Mouse (Mus musculus): ENCODE measurements around the gene Hist1h1c.
A peak's percentile ranks its signal among the peaks of the same experiment; 100 is the strongest.

Gene Hist1h1c

DNA sequence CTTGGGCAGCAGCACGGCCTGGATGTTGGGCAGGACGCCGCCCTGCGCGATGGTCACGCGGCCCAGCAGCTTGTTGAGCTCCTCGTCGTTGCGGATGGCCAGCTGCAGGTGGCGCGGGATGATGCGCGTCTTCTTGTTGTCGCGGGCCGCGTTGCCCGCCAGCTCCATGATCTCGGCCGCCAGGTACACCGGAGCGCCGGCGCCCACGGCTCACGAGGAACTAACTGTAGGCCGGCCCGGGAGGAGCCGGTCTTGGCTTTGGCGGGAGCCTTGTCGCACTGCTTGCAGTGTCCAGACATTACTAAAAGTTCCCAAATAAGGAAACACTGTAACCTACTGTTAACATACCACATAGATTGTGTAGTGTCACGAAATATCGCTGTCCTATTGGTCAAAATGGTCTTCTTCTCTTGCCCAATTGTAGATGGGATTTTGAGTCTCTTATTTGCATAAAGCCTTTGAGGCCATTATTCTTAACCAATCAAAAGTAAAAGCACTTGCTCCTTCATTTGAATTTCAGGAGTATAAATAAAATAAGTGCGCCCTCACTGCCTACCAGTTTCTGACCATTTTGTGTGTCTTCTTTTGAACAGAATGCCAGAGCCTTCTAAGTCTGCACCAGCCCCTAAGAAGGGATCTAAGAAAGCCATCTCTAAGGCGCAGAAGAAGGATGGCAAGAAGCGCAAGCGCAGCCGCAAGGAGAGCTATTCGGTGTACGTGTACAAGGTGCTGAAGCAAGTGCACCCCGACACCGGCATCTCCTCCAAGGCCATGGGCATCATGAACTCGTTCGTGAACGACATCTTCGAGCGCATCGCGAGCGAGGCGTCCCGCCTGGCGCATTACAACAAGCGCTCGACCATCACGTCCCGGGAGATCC, 7.8 kb downstream of the Hist1h1c start, which contains the start of gene Hist1h2bb:
Gene Hist1h2bb (plus strand): TSS at position 534 of the 880 bp plus-strand sequence.
- DNase-seq, result peak; percentile 74 to 76

DNA sequence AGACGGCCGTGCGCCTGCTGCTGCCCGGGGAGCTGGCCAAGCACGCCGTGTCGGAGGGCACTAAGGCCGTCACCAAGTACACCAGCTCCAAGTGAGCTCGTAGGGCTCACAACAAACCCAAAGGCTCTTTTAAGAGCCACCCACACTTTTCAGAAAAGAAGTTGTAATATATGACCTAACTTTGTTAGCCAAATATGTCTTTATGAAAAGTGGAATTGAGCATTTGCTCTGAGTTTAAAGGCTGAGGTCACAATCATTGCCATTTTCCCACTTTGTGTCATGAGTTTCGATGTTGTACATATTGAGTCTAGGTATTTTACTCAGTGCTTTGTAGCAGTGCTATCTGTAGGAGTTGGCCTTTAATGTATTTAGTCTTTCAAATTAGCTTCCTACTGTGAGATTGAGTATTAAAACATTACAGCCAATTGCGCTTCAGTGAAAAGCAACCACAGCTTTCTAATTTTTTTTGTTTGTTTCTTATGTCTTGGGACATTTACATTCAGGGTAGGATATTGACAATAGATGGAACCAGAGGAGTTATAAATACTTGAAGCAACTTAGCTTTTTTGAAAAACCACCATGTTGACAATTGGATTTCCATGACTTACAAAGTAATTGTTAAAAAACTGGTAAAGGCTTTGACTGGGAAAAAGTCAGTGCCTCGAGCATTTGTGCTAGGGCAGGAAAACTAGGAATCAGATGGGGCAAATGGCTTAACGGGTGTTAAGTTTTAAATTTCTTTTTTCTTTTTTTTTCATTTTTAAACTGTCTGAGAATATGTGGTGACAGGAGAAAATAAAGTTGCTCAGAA, 8.7 kb downstream of the Hist1h1c start:
- DNase-seq, result no peak

DNA sequence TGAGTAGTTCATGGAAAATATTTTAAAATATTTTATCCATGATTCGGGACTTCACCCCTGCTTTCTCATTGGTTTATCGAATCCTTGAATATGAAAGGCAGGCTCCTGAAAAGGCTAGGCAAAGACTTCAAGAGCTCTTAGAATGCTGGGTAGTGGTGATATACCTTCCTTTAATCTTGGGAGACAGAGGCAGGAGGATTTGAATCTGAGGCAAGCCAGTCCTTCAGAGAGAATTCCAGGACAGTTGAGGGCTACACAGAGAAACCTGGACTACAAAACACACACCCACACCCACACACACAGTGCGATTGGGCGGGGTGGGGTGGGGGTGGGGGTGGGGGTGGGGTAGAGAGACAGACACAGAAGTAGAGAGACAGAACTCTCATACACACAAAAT, 9.3 kb downstream of the Hist1h1c start:
- DNase-seq, result no peak

DNA sequence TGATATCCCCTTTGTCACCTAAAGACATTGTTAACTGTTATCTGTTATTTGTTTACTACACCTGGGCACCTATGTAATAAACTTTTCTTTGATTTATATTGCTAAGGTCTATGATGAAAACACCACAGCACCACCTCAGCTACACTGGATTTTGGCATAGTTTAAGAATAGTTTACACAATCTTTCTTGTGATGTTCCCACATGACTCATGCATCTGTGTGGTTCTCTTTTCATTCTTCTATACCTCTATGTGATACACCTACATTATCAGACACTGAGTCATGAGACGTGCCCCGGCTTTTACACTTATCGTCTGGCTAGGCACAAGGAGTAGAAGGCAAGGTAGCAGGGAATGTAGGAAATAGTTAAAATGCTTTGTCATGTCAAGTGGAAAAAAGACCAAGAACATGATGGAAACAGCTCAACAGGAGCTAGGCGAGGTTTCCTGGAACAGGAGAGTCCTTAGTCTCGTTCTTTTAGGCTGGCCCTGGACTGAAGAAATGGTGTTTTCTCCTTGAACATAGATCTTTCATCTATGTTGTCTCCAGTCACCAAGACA, 11.0 kb downstream of the Hist1h1c start:
- DNase-seq, result no peak

DNA sequence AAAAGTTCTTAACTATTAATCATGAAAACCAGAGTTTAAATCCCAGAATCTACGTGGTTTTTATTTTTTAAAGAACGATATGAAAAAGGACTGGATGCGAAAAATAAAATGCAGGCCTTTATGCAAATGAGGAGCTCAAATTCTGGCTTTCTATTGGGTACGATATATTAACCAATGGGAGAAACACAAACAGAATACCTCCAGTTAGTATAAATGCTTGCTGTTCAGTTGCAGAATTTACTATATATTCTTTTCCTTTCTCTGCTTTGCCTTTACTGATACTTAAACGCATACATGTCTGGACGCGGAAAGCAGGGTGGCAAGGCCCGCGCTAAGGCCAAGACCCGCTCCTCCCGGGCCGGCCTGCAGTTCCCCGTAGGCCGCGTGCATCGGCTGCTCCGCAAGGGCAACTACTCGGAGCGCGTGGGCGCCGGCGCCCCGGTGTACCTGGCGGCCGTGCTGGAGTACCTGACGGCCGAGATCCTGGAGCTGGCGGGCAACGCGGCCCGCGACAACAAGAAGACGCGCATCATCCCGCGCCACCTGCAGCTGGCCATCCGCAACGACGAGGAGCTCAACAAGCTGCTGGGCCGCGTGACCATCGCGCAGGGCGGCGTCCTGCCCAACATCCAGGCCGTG, 12.3 kb downstream of the Hist1h1c start, which contains the start of gene Hist1h2ab:
Gene Hist1h2ab (plus strand): TSS at position 288 of the 639 bp plus-strand sequence.
- peak; percentile 67 to 76 for DNase-seq

DNA sequence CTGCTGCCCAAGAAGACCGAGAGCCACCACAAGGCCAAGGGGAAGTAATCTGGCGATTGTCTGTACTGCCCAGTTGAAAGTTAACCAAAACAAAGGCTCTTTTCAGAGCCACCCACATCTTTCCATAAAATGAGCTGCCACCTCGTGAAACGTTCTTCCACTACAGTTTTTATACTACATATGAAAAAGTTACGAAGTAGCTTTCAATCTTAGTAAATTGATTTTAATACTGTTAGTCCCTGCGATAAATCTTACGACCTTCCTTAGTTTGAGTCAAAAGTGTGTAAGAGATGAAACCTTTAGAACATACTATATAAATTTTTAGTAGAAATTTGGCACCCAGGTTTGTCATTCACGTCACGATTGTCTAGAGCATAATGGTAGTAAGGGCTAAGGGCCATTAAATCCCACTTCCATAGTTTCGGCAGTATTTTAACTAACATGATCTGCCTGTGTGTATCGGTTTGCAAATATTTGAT, 12.9 kb downstream of the Hist1h1c start:
- no peak for DNase-seq

DNA sequence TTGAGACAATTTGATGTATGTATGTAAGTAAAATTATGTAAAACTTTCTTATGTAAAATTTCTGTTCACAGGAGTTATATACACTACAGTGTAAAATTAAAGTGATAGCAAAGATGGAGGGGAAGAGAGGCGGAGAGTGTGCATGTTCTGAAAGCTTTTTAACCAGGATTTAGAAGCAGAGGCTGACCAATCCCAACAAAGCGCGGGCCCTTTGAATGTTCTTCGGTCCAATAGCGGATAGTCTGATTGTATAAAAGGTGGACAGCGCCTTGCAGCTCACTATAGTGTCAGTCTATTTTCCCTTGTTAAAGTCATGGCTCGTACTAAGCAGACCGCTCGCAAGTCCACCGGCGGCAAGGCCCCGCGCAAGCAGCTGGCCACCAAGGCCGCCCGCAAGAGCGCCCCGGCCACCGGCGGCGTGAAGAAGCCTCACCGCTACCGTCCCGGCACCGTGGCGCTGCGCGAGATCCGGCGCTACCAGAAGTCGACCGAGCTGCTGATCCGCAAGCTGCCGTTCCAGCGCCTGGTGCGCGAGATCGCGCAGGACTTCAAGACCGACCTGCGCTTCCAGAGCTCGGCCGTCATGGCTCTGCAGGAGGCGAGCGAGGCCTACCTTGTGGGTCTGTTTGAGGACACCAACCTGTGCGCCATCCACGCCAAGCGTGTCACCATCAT, 13.6 kb downstream of the Hist1h1c start, which contains the start of gene Hist1h3b:
Gene Hist1h3b (plus strand): TSS at position 201 of the 675 bp plus-strand sequence.
- peak; percentile 86 to 87 for DNase-seq

DNA sequence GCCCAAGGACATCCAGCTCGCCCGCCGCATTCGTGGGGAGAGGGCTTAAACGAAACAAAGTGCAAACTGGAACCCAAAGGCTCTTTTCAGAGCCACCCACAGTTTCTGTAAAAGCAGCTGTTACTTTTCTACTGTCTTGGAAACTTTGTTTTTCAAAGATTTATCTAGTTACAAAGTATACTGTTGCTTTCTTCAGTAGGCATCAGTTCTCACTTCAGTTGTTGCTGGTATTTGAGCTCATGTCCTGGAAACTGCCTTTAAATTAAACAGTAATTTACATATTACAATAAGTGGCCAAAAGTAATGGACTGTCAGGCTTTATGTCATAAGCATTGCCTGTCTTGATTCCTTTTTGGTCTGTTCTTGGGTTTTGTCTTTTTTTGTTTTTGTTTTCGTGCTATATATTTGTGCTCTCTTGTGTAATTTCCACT, 14.1 kb downstream of the Hist1h1c start:
- no peak for DNase-seq

DNA sequence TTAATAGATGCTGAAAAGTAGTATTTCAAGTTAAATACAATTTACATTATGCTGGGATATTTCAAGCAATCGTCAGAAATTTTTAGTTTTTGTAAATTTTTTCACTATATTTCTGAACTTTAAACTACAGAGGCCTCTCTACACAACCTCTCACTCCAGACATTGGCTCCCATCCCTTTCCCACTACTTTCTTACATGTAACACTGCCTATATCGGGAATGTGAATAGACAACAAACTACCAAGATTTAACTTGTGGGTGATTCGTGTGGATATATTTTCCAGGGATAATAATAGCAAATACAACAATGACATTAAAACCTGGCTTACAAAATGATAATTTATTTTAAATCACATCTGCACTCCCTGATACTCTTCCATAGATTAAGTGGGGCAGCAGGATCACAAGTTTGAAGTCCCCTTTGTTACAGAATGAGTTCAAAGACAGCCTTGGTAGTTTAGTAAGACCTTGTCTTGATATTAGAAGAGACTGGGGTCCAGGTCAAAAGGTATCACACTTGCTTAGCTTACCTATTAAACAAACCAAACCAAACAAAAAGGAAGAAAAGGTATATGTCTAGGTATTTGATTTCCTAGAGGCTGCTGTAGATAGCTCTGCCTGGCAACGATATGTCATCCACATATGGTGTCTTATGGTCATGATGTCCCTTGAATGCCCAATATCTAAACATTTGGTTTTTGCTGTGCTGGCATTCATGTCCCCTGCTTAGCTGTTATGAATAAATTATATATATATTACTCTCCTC, 14.9 kb downstream of the Hist1h1c start:
- DNase-seq, result no peak

DNA sequence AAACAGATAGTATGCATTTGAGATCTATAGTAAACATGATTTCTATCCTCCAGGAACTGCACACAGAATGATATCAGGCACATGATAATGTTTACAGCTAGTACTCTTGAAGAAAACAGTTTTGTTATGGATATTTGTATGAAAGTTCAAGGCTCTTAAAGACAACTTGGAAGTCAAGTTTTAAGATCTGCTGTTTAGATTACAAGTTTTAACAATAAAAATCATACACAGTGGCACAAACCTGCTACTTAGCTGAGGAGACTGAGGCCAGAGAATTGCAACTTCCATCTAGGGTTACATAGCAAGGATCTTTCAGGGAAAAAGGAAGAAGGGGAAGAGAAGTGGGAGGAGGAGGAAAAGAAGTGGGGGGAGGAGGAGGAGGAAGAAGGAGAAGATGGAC, 16.4 kb downstream of the Hist1h1c start:
- no peak for DNase-seq

DNA sequence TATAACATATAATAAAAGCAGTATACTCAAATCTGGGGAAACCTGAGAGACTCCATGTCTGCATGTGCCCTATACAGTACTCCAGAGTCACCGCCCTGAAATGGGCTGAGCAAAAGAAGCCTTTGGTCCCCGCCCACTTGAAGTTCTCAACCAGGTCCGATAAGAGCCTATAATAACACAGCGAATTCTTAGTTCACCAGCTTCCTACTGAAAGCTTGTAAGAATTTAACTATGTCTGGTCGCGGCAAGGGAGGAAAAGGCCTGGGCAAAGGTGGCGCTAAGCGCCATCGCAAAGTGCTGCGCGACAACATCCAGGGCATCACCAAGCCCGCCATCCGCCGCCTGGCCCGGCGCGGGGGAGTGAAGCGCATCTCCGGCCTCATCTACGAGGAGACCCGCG, 18.2 kb downstream of the Hist1h1c start, which contains the start of gene Hist1h4b:
Gene Hist1h4b (plus strand): TSS at position 224 of the 400 bp plus-strand sequence.
- peak; percentile 87 to 89 for DNase-seq

DNA sequence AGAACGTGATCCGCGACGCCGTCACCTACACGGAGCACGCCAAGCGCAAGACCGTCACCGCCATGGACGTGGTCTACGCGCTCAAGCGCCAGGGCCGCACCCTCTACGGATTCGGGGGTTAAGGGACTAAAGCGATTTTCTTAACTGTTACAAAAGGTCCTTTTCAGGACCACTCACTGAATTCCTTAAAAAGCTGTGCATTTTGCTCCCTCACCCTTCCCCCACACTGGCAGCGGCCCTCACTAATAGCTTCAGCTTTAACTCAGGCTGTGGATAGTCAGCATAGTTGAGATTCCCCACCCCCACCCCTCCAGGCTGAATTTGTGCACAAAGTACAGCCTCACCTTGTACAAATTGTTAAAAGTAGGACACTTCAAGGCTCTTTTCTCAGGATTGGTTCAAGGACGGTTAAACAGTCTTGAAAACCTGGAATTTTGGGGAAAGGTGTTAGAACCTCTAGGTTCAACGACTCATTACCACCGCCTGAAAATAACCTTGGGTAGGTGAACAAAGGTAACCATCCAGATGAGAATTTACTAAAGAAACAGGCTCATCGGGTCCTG, 18.7 kb downstream of the Hist1h1c start:
- DNase-seq, result no peak

DNA sequence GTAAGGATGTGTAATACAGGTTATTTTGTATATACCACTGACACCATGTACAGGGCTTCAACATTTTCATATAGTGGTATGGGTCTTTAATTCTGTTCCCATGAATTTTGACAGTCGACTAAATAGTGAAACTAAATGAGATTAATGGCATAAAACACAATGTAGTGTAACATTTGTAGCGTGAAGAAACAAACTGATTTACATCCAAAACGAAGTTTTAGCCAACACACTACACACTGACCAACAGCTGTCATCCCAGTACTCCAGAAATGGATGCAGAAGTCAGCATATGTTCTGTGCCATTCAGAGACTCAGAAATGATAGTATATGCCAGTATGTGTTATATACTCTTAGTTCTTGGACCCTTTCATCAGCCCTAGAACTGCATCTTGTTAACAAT, 19.3 kb downstream of the Hist1h1c start:
- DNase-seq, result no peak

DNA sequence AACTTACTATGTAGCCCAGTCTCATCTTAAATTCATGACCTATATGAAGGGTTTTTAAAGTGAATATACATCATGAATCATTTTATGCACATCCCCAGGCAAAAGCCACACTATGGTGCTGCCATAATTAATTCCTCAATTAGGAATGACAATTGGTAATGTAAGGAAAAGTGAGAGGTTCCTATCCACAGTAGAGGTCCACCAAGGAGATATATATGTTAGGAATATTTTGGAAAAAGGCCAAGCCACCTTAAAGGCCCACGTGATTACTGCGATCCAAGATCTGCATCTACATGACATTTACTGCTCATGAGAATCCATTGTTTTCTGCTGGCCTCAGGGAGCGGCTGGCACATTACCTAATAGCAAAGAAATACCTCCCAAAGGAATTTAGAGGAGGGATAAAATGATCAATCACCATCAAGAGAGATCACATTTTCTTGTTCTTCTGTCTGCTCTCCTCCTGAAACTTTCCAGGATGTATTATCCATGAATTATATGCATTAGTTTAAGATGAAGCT, 20.7 kb downstream of the Hist1h1c start:
- DNase-seq, result no peak

DNA sequence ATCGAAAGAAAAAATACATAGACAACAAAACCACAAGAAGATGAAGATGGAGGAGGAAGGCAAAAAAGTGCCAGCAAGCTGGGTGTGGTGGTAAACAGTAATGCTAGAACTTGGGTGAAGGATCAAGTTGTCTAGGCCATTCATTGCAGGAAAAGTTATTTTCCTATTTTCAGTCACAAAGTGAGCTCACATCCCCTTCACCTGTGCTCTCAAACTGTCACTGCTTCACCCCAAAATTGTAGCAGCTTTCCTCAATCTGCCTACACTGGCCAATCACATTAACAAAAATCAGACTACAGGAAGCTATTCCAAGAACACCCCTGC, 21.3 kb downstream of the Hist1h1c start:
- peak in 1 of 2 experiments; percentile 34 for DNase-seq

DNA sequence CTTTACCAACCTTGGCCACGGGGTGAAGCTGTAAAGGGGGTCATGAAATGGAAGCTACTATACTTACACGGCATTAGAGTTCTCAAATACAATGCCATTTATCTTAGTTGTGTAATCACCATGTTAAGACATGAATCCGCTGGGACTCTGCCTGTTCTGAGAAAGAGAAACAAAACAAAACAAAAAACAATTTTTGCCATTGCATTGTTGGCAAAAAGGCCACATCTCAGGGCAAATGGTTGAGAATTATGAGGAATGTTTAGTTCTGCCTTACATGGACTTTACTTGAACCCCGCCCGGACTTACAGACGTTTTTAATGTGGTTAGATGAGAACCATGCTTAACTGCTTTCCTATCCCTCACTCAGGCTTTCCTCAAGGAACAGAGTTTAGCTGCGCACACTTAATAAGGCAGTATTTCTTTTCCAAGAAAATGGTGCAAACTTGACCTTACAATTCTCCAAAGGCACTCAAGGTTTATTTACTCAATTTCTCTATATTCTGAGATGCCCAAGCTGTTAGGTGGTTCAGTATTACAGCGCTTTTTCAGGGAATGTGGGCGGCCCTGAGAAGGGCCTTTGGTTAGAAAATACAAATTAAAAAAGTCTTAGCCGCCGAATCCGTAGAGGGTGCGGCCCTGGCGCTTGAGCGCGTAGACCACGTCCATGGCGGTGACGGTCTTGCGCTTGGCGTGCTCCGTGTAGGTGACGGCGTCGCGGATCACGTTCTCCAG, 21.8 kb downstream of the Hist1h1c start:
- DNase-seq, result peak in 1 of 2 experiments; percentile 63

DNA sequence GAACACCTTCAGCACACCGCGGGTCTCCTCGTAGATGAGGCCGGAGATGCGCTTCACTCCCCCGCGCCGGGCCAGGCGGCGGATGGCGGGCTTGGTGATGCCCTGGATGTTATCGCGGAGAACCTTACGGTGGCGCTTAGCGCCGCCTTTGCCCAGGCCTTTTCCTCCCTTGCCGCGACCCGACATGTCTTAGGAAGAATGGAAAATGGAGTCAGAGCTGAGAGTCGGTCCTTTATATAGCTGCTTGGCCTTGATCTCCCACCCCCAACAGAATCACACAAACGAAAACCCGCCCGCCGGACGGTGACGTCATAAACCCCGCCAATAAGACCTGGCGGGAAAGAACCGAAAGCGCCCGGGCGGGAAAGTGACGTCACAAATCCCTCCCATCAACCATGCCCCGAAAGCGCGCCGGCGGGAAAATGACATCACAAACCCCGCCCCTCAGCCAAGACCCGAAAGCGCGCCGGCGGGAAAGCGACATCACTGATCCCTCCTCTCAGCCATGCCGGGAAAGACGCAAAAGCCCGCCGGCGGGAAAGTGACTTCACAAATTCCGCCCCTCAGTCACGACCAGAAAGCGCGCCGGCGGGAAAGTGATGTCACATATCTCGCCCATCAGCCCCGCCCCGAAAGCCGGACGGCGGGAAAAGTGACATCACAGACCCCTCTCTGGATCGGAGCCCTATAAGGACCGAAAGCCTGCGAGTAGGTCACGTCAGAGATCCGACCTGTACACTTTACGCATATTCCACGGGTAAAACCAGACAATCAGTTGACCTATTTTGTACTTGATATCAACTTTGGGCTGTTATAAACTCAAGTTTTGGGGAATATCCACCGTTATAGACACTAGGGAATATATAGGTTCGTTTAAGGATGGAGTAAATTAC, 22.6 kb downstream of the Hist1h1c start, which contains the start of gene Hist1h4a:
Gene Hist1h4a (minus strand): TSS at position 259 of the 893 bp plus-strand sequence.
- DNase-seq, result peak; percentile 98
